In genomic region chr17:27204075-27204909, GRCm38 (mm10) we compare ENCODE assay signal across 8 mouse cellular contexts. TPM values are rescaled to one million over a fixed set of nuclear protein-coding genes. Genes with fewer than 3 reads are reported as not detected.
A peak's percentile ranks its signal among the peaks of the same experiment; 100 is the strongest.
DNase-seq lines count a peak whose midpoint lies in the region; ATAC-seq and TF ChIP-seq lines count a peak whose summit lies in the region.

Gene Lemd2 (minus strand): TSS chr17:27204469.

- peak; percentile 89 for DNase-seq in 416B (ENCODE audit: low read depth)
- peak; percentile 94 for DNase-seq in heart, adult 8-10 months (ENCODE audit: low spot score)
- peak; percentile 78 to 93 for DNase-seq in monocyte, adult 2 months (ENCODE audit: low read depth in 1 of 2, low spot score in 2 of 2)
- peak; percentile 95 to 96 for DNase-seq in spleen, postnatal 36 days (ENCODE audit: low spot score in 2 of 2)

- peak within 1 kb of the TSS; percentile 94 for H3K9ac ChIP-seq in embryonic facial prominence, embryonic 15.5 days
- peak within 1 kb of the TSS; percentile 99 for H3K9ac ChIP-seq in kidney, embryonic 14.5 days (ENCODE audit: low read depth, low read length)
- peak within 1 kb of the TSS; percentile 99 for H3K9ac ChIP-seq in limb, embryonic 15.5 days

- peak within 1 kb of the TSS; percentile 97 for H3K27ac ChIP-seq in bone marrow, adult 2 months (ENCODE audit: control insufficient read depth, insufficient read depth, low read depth, low read length, poor library complexity)
- H3K27ac ChIP-seq in embryonic facial prominence, embryonic 15.5 days (replicated peaks): peak within 1 kb of the TSS; percentile 95
- peak within 1 kb of the TSS; percentile 95 for H3K27ac ChIP-seq in kidney, embryonic 14.5 days (ENCODE audit: low read depth, low read length)
- peak within 1 kb of the TSS; percentile 95 for H3K27ac ChIP-seq in limb, embryonic 15.5 days

- peaks cover 2% of the 10 kb centered on the region; the same call in 1 of the 2 replicates for H3K4me1 ChIP-seq in bone marrow, adult 2 months (ENCODE audit: control insufficient read depth, insufficient read depth, low read length)
- peaks cover 20% of the 10 kb centered on the region for H3K4me1 ChIP-seq in embryonic facial prominence, embryonic 15.5 days
- peaks cover 36% of the 10 kb centered on the region for H3K4me1 ChIP-seq in kidney, embryonic 14.5 days (ENCODE audit: control insufficient read depth, insufficient read depth, low read length)
- peaks cover 45% of the 10 kb centered on the region for H3K4me1 ChIP-seq in limb, embryonic 15.5 days

- TF ChIP-seq POLR2A in bone marrow, adult 2 months (IDR thresholded peaks at IDR 0.05; ENCODE audit: borderline replicate concordance, control insufficient read depth, low read depth, low read length): peak; percentile 89; the same call in 1 of the 2 replicates

- no peak for TF ChIP-seq CTCF in bone marrow, adult 2 months (IDR thresholded peaks at IDR 0.05; ENCODE audit: control insufficient read depth, insufficient read depth, low read length)

- H3K4me3 ChIP-seq in bone marrow, adult 2 months (replicated peaks; ENCODE audit: control insufficient read depth, low read depth, low read length): peak within 1 kb of the TSS; percentile 97
- peak within 1 kb of the TSS; percentile 93 for H3K4me3 ChIP-seq in embryonic facial prominence, embryonic 15.5 days (replicated peaks)
- H3K4me3 ChIP-seq in kidney, embryonic 14.5 days (ENCODE audit: low read length): peak within 1 kb of the TSS; percentile 91
- peak within 1 kb of the TSS; percentile 90 for H3K4me3 ChIP-seq in limb, embryonic 15.5 days

- peak; percentile 93 for ATAC-seq in embryonic facial prominence, embryonic 15.5 days (ENCODE audit: insufficient number of reproducible peaks, low FRiP score, low TSS enrichment, low read depth)
- peak; percentile 91 for ATAC-seq in kidney, embryonic 14.5 days (ENCODE audit: low FRiP score, low TSS enrichment)
- ATAC-seq in limb, embryonic 15.5 days (ENCODE audit: insufficient number of reproducible peaks, low FRiP score, low TSS enrichment, low read depth): peak; percentile 90

- peaks cover 33% of the 10 kb centered on the region for H3K36me3 ChIP-seq in embryonic facial prominence, embryonic 15.5 days
- H3K36me3 ChIP-seq in kidney, embryonic 14.5 days (ENCODE audit: control insufficient read depth, insufficient read depth, low read length): peaks cover 22% of the 10 kb centered on the region
- peaks cover 24% of the 10 kb centered on the region for H3K36me3 ChIP-seq in limb, embryonic 15.5 days

- H3K4me2 ChIP-seq in embryonic facial prominence, embryonic 15.5 days (replicated peaks): peak within 1 kb of the TSS; percentile 82
- H3K4me2 ChIP-seq in kidney, embryonic 14.5 days (replicated peaks; ENCODE audit: low read depth, low read length): peak within 1 kb of the TSS; percentile 91
- H3K4me2 ChIP-seq in limb, embryonic 15.5 days: peak within 1 kb of the TSS; percentile 84

- no peaks in the 10 kb centered on the region for H3K9me3 ChIP-seq in embryonic facial prominence, embryonic 15.5 days (replicated peaks)
- H3K9me3 ChIP-seq in kidney, embryonic 14.5 days (ENCODE audit: control insufficient read depth, low read length): no peaks in the 10 kb centered on the region; the same call in 1 of the 2 replicates
- no peaks in the 10 kb centered on the region for H3K9me3 ChIP-seq in limb, embryonic 15.5 days

- no peaks in the 10 kb centered on the region for H3K27me3 ChIP-seq in embryonic facial prominence, embryonic 15.5 days
- no peaks in the 10 kb centered on the region for H3K27me3 ChIP-seq in kidney, embryonic 14.5 days (ENCODE audit: control insufficient read depth, insufficient read depth, low read length)
- H3K27me3 ChIP-seq in limb, embryonic 15.5 days: no peaks in the 10 kb centered on the region

- 3% methylated on average over 97 of the region's 97 CpGs for WGBS in bone marrow, adult 2 months
- WGBS in embryonic facial prominence, embryonic 15.5 days: 5% methylated on average over 76 of the region's 97 CpGs
- WGBS in kidney, embryonic 14.5 days: 5% methylated on average over 86 of the region's 97 CpGs
- WGBS in limb, embryonic 15.5 days: 6% methylated on average over 65 of the region's 97 CpGs

RNA-seq across cellular contexts. Expression of gene Lemd2, which starts in this region (rescaled TPM):
- polyA plus RNA-seq in bone marrow, adult 2 months (2011; ENCODE audit: insufficient read depth, insufficient read length, low replicate concordance, missing spikeins): 31.2 and 46.3 TPM in 2 replicates
- 17.3 and 18.7 TPM in 2 replicates for polyA plus RNA-seq in embryonic facial prominence, embryonic 15.5 days (2015; fragmentation: Nextera tagmentation; extraction: Ambion mirVana)
- 10 to 100 TPM; 25.8 to 30.2 (median 27.8) TPM for total RNA-seq in heart, adult 8-10 months (2022)
- 14.5 and 15.6 TPM in 2 replicates for polyA plus RNA-seq in kidney, embryonic 14.5 days (2014; fragmentation: Nextera tagmentation; extraction: Ambion mirVana)
- 9.7 and 15.3 TPM in 2 replicates for polyA plus RNA-seq in limb, embryonic 15.5 days (2015; fragmentation: Nextera tagmentation; extraction: Ambion mirVana)

Comparison
In these comparisons a context has a peak if more than half of its experiments do, and no peak if none do; other contexts are left out.
1. Peak in every context shown above with its lines: DNase-seq, ATAC-seq, H3K4me3 ChIP-seq and H3K27ac ChIP-seq.